Mouse (Mus musculus) adrenal gland, adult (tissue): ENCODE measurements around the gene Rmnd5b.
A peak's percentile ranks its signal among the peaks of the same experiment; 100 is the strongest.

Experiments
- DNase-seq, 2 experiments: peaks; one replicate each; pipeline ENCODE4 v3.0.0; 2022 to 2023; ENCODE audit warnings: low spot score in 1 of 2; ENCODE audit not compliant: inconsistent age in 2 of 2

Rmnd5b gene

GRCm38 (mm10) chr11:51593849-51594248 is 41.8 kb downstream of the Rmnd5b start:
- DNase-seq, result no peak

- DNase-seq, result no peak
Measured at GRCm38 (mm10) chr11:51593368-51593767, 42.3 kb downstream of the Rmnd5b start.

- no peak for DNase-seq
Measured at GRCm38 (mm10) chr11:51591915-51592314, 43.8 kb downstream of the Rmnd5b start.

DNA sequence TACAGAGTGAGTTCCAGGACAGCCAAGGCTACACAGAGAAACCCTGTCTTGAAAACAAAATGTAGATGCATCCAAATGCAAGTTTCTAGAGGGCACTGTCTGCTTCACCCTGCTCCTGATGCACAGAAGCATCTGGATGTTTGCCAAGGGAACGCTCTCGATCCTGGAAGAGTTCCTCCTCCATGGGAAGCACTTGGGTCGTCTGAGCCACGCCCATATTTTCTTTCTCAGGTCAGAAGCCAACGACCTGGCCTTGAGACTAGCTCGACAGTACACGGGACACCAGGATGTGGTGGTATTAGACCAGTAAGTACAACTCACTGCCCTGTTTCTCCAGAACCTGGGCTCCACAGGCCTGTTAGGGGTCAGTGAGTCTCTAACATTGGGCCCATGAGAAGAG is 44.5 kb downstream of the Rmnd5b start:
- DNase-seq, result peak; percentile 50 to 70

DNA sequence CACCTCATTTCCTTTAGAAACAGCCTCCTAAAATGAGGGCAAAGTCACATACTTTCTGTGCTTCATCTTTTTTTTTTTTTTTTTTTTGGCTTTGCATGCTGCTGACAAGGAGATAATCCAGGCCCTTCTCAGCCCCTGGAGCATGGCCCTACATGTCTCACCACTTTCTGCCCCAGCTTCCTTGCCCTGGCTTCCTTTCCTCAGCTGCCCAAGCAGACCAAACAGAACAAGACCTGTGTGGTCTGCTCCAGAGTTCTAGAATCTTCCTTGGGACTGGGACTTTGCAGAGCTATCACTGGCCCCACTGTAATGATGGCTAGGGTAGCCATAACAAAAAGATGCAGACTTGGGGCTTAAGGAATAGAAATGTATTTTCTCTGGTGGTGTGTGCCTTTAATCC is 45.7 kb downstream of the Rmnd5b start:
- DNase-seq, result no peak

- no peak for DNase-seq
Measured at GRCm38 (mm10) chr11:51588833-51589232, 46.9 kb downstream of the Rmnd5b start.

DNA sequence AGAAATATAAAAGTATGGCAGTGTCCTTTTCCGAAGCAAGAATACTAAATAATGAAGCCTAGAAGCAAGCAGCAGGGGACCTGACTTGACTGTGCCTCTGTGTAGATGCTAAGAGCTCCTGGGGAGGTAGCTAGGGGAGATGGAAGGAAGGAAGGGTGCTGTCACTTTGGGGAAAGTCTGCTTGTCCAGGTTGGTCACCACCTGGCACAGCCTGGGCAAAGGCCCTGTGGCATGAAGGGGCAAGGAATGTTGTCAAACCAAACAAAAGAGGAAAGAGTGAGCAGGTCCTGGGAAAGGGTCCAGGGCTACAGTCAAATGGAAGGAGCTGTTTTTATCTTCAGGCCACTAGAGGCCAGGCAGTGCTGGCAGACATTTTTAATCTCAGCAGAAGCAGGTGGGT is 48.6 kb downstream of the Rmnd5b start:
- DNase-seq, result no peak

DNA sequence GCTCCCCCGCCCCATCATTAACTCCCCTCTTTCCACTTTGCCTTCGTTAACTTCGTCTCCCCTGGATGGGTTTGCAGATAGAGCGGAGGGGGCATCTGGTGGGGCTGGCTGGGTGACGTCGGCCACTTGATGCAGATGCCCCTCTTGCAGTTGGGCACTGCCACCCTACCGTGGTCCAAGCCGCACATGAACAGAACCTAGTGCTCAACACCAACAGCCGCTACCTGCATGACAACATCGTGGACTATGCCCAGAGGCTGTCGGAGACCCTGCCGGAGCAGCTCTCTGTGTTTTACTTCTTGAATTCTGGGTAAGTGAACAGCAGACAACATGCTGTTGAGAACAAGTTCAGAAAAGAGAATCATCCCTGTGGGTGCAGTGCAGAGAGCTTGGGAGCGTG is 49.3 kb downstream of the Rmnd5b start:
- DNase-seq, result no peak

GRCm38 (mm10) chr11:51585608-51586252 is 50.0 kb downstream of the Rmnd5b start:
- DNase-seq, result no peak

GRCm38 (mm10) chr11:51584431-51585248 is 51.1 kb downstream of the Rmnd5b start, which contains the start of gene Phykpl:
Gene Phykpl (plus strand): TSS chr11:51584757.
- peak; percentile 98 to 99 for DNase-seq

DNA sequence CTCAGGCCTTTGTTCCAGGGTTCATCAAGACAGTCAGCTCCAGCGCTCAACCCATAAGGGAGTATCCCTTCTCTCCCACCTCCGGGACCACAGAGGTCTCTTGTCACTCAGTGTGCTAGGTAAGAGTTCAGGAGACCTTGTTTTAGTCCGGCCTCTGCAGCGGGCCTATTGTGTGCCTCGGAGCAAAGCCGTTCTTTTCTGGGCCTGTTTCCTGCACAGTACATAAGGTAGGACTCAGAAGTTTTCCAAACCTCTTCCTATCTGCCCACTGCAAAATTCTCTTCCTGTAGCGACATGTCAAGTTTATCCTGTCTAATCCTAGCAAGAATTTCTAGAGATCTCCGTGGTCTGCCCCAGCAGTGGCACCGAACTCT is 51.7 kb downstream of the Rmnd5b start:
- DNase-seq, result no peak

DNA sequence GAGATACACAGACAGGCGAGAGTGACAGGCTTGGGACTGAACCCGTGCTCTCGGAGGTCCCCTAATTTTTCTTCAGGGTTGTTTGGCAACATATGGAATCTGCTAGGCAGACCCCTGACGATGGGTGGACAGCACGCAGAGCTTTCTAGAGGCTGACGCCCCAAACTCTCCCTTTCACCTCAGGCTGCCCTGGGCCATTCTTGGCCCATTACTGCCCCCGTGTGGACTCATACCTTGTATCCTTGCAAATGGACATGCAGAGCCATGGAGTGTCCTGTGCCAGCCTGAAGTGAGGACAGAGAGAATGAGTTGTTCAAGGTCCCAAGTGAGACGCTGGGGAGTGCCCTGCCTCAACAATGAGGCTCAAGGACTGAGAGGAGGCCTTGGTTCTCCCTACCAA is 53.0 kb downstream of the Rmnd5b start:
- DNase-seq, result peak; percentile 90 to 96

- DNase-seq, result no peak
Measured at GRCm38 (mm10) chr11:51579024-51579423, 56.7 kb downstream of the Rmnd5b start.

DNA sequence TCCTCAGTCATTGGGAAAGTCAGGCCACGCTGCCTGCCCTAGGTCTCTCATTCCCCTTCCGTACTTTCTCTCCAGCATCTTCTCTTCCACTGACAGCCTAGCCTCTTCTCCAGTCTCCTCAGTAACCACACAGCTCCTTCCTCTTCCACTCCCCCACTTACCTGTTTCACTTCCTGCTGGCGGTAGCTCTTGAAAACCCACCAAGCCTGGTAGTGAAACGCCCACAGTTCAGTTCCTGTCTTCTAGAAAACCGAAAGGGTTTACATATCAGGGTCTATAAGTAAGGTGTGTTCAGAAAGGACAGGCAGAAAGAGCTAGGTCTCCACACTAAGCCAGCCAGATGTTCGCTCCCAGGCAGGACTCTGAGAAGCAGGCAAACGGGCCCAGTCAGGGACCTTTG is 58.1 kb downstream of the Rmnd5b start:
- DNase-seq, result no peak

GRCm38 (mm10) chr11:51576454-51576853 is 59.2 kb downstream of the Rmnd5b start:
- no peak for DNase-seq
